Mouse (Mus musculus) thymus, postnatal 36 days (tissue): ENCODE data around the gene Pfdn4.

Source experiments
- DNase-seq, 2 experiments: peaks; one replicate each; pipeline ENCODE4 v3.0.0; 2022; ENCODE audit warnings: mixed read lengths in 2 of 2

The Pfdn4 gene

GRCm38 (mm10) chr2:170552088-170552487 is 55.9 kb downstream of the Pfdn4 start:
- DNase-seq = no peak

GRCm38 (mm10) chr2:170563956-170564855 is 68.0 kb downstream of the Pfdn4 start:
- no peak for DNase-seq

GRCm38 (mm10) chr2:170564995-170565394 is 68.8 kb downstream of the Pfdn4 start:
- DNase-seq = no peak
